ENCODE assay signal across 22 mouse cellular contexts in genomic region chr4:155371797-155372735, GRCm38 (mm10). TPM values are rescaled to one million over a fixed set of nuclear protein-coding genes. Genes with fewer than 3 reads are reported as not detected.
DNase-seq lines count a peak whose midpoint lies in the region; ATAC-seq and TF ChIP-seq lines count a peak whose summit lies in the region.
"Had no signal": no experiment of that assay in that cellular context is flagged by ENCODE, and none has a peak within 500 bp of the region (broad histone marks: within the 10 kb centered on the region; RNA-seq: fewer than 3 reads in every experiment).

No protein-coding gene starts in this region.

- peak; percentile 40 for DNase-seq in kidney, adult 11 months
- no peak for DNase-seq in kidney, postnatal 10 days
- DNase-seq in liver, embryonic 11.5 days (ENCODE audit: low spot score) = no peak
- peak; percentile 71 to 72 for DNase-seq in cerebellum, postnatal 14 days
- no peak for DNase-seq in lung, postnatal 4 days
- no peak for DNase-seq in urinary bladder, postnatal 14 days (ENCODE audit: low spot score)
- DNase-seq: adrenal gland, adult 2 months; forebrain, postnatal 0 days; gastrocnemius, adult 2 months; heart, postnatal 36 days; layer of hippocampus, postnatal 36 days; spleen, adult 18-20 months; thymus, postnatal 4 days had no signal

- TF ChIP-seq CTCF in small intestine, adult 2 months (IDR thresholded peaks at IDR 0.05; ENCODE audit: extremely low read depth, insufficient read length, insufficient replicate concordance, low read depth, low read length) = no peak

- no peaks in the 10 kb centered on the region for H3K9me3 ChIP-seq in liver, embryonic 12.5 days (replicated peaks)
- no peaks in the 10 kb centered on the region for H3K9me3 ChIP-seq in liver, embryonic 11.5 days (ENCODE audit: control insufficient read depth, low read length)
- H3K9me3 ChIP-seq: forebrain, embryonic 10.5 days; heart, embryonic 13.5 days; hindbrain, embryonic 15.5 days; limb, embryonic 15.5 days; midbrain, embryonic 12.5 days had no signal

- no peak for TF ChIP-seq POLR2A in small intestine, adult 2 months (IDR thresholded peaks at IDR 0.05; ENCODE audit: low read depth, low read length)

- H3K36me3 ChIP-seq in liver, embryonic 12.5 days = no peaks in the 10 kb centered on the region
- no peaks in the 10 kb centered on the region for H3K36me3 ChIP-seq in liver, embryonic 11.5 days (ENCODE audit: control insufficient read depth, insufficient read depth, low read length)
- H3K36me3 ChIP-seq in small intestine, adult 2 months (ENCODE audit: control insufficient read depth, insufficient read depth, low read length) = no peaks in the 10 kb centered on the region
- H3K36me3 ChIP-seq: forebrain, embryonic 10.5 days; heart, embryonic 13.5 days; hindbrain, embryonic 15.5 days; limb, embryonic 15.5 days; midbrain, embryonic 12.5 days had no signal

- H3K4me1 ChIP-seq in liver, embryonic 12.5 days = no peaks in the 10 kb centered on the region
- no peaks in the 10 kb centered on the region for H3K4me1 ChIP-seq in liver, embryonic 11.5 days (replicated peaks; ENCODE audit: control insufficient read depth, insufficient read depth, low read length)
- peaks cover 40% of the 10 kb centered on the region for H3K4me1 ChIP-seq in small intestine, adult 2 months (ENCODE audit: control insufficient read depth, insufficient read depth, insufficient read length, low read length)
- H3K4me1 ChIP-seq: heart, embryonic 13.5 days; hindbrain, embryonic 15.5 days; limb, embryonic 15.5 days; midbrain, embryonic 12.5 days had no signal

- H3K4me3 ChIP-seq in liver, embryonic 12.5 days = no peak overlapping the region
- no peak overlapping the region for H3K4me3 ChIP-seq in liver, embryonic 11.5 days (ENCODE audit: low read depth, low read length)
- no peak overlapping the region for H3K4me3 ChIP-seq in small intestine, adult 2 months (ENCODE audit: low read depth, low read length)
- H3K4me3 ChIP-seq: forebrain, embryonic 10.5 days; gastrocnemius, adult 2 months; heart, embryonic 13.5 days; hindbrain, embryonic 15.5 days; layer of hippocampus, adult 2 months; limb, embryonic 15.5 days; midbrain, embryonic 12.5 days had no signal

- peak; percentile 18 for ATAC-seq in liver, embryonic 12.5 days
- no peak for ATAC-seq in liver, embryonic 11.5 days (replicated peaks; ENCODE audit: low FRiP score)
- ATAC-seq: forebrain, postnatal 0 days; lung, postnatal 0 days had no signal

- no peak overlapping the region for H3K4me2 ChIP-seq in liver, embryonic 12.5 days
- no peak overlapping the region for H3K4me2 ChIP-seq in liver, embryonic 11.5 days
- H3K4me2 ChIP-seq: heart, embryonic 13.5 days; hindbrain, embryonic 15.5 days; limb, embryonic 15.5 days; midbrain, embryonic 12.5 days had no signal

- H3K27me3 ChIP-seq in liver, embryonic 12.5 days (replicated peaks) = peaks cover 27% of the 10 kb centered on the region
- H3K27me3 ChIP-seq in liver, embryonic 11.5 days (replicated peaks; ENCODE audit: control insufficient read depth, insufficient read depth, low read length) = no peaks in the 10 kb centered on the region
- no peaks in the 10 kb centered on the region for H3K27me3 ChIP-seq in small intestine, adult 2 months (ENCODE audit: control insufficient read depth, insufficient read depth, low read length)
- H3K27me3 ChIP-seq: hindbrain, embryonic 15.5 days; midbrain, embryonic 12.5 days had no signal

- no peak overlapping the region for H3K9ac ChIP-seq in liver, embryonic 12.5 days
- no peak overlapping the region for H3K9ac ChIP-seq in liver, embryonic 11.5 days (ENCODE audit: low read depth, low read length)
- H3K9ac ChIP-seq: forebrain, postnatal 0 days; heart, embryonic 13.5 days; hindbrain, embryonic 15.5 days; limb, embryonic 15.5 days; midbrain, embryonic 12.5 days had no signal

- no peak overlapping the region for H3K27ac ChIP-seq in liver, embryonic 12.5 days
- no peak overlapping the region for H3K27ac ChIP-seq in liver, embryonic 11.5 days (ENCODE audit: low read depth, low read length)
- peak overlapping the region; percentile 89 for H3K27ac ChIP-seq in small intestine, adult 2 months (ENCODE audit: insufficient read depth, low read depth, low read length)
- H3K27ac ChIP-seq: forebrain, embryonic 10.5 days; gastrocnemius, adult 2 months; heart, embryonic 13.5 days; hindbrain, embryonic 15.5 days; layer of hippocampus, adult 2 months; limb, embryonic 15.5 days; midbrain, embryonic 12.5 days had no signal

- 58% methylated on average over 5 of the region's 5 CpGs for WGBS in liver, embryonic 12.5 days (ENCODE audit: insufficient replicate concordance)
- 69% methylated on average over 5 of the region's 5 CpGs for WGBS in liver, embryonic 11.5 days
- WGBS in small intestine, adult 2 months = 70% methylated on average over 5 of the region's 5 CpGs

RNA-seq across cellular contexts. Expression of gene Prkcz, which starts 10.9 kb away (rescaled TPM):
- 3.7 and 4.2 TPM in 2 replicates for polyA plus RNA-seq in liver, embryonic 12.5 days (2016; fragmentation: Nextera tagmentation; extraction: Ambion mirVana)
- 5.1 and 6.8 TPM in 2 replicates for polyA plus RNA-seq in liver, embryonic 11.5 days (2014; fragmentation: Nextera tagmentation; extraction: Ambion mirVana)
- 22.1 and 73.8 TPM in 2 replicates for polyA plus RNA-seq in small intestine, adult 2 months (2012; rRNA removed)

RNA-seq across cellular contexts. Expression of gene Gabrd, which starts 25.8 kb away (rescaled TPM):
- not detected in 2 replicates for polyA plus RNA-seq in liver, embryonic 12.5 days (2016; fragmentation: Nextera tagmentation; extraction: Ambion mirVana)
- polyA plus RNA-seq in liver, embryonic 11.5 days (2014; fragmentation: Nextera tagmentation; extraction: Ambion mirVana) = not detected in 2 replicates
- 0.55 and 1.3 TPM in 2 replicates for polyA plus RNA-seq in small intestine, adult 2 months (2012; rRNA removed)
- polyA plus RNA-seq: forebrain, embryonic 10.5 days; heart, embryonic 13.5 days; midbrain, embryonic 12.5 days had no signal

RNA-seq across cellular contexts. Expression of gene Cfap74, which starts 36.9 kb away (rescaled TPM):
- polyA plus RNA-seq in liver, embryonic 12.5 days (2016; fragmentation: Nextera tagmentation; extraction: Ambion mirVana) = 0.39 and 0.53 TPM in 2 replicates
- polyA plus RNA-seq in liver, embryonic 11.5 days (2014; fragmentation: Nextera tagmentation; extraction: Ambion mirVana) = 0.90 and 1.1 TPM in 2 replicates
- polyA plus RNA-seq in small intestine, adult 2 months (2012; rRNA removed) = 0.11 and 1.4 TPM in 2 replicates

Comparison
In these comparisons a context has a peak if more than half of its experiments do, and no peak if none do; other contexts are left out.
1. DNase-seq: peak in kidney, adult 11 months (single experiment) and cerebellum, postnatal 14 days (2 of 2); none in kidney, postnatal 10 days (single experiment), liver, embryonic 11.5 days (single experiment), lung, postnatal 4 days (0 of 2) and urinary bladder, postnatal 14 days (single experiment).